Comparison of ENCODE assay signal across 8 mouse cellular contexts in the genomic region with DNA sequence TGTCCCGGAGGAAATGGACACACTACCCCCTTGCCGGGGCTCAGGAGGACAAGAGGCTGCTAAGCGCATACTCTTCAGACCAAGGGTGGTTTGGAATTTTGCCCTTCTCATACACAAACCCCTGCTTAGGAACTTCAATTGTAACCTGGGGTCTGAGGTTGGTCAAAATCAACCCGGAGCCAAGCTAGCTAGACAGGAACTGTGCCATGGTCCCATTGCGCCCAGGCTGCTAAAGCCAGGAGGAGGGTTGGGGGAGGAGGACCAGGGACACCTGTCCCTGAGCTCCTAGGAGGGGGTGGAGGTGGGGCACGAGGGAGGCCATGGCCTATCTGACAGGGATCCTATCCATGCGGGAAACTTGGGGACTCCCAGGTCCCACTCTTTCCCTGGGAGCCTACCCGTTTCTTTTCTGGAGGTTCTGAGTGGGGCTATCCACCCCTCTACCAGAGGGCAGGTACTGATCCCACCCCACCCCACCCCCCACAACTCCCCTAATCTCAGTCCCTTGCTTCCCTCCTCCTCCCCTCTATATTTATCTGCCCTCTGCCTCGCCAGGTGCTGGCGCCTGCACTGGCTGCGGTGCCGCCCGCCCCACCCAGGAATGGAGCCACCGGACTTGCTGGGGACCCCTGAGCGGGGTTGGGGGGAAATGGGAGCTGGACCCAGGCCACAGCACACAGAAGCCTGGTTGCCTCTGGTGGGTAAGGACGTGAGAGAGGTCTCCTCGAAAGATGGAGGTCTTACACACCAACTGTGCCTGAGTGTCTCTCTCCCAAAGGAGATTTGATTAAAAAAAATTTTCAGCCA. TPM values are rescaled to one million over a fixed set of nuclear protein-coding genes. Genes with fewer than 3 reads are reported as not detected.
A peak's percentile ranks its signal among the peaks of the same experiment; 100 is the strongest.
DNase-seq lines count a peak whose midpoint lies in the region; ATAC-seq and TF ChIP-seq lines count a peak whose summit lies in the region.

No protein-coding gene starts in this region.

- no peak for TF ChIP-seq CTCF in E14TG2a.4 (conservative IDR thresholded peaks at IDR 0.05; ENCODE audit: low read length)

- peak overlapping the region; percentile 84 for H3K4me3 ChIP-seq in E14TG2a.4 (replicated peaks; ENCODE audit: low read length)
- H3K4me3 ChIP-seq in forebrain, embryonic 15.5 days: peak overlapping the region; percentile 78
- peak overlapping the region; percentile 58 for H3K4me3 ChIP-seq in liver, embryonic 13.5 days (replicated peaks)

- DNase-seq in gastrocnemius, adult 18-20 months (ENCODE audit: low spot score): peak; percentile 57
- DNase-seq in gastrocnemius, postnatal 4 days (ENCODE audit: low spot score in 2 of 2): no peak
- no peak for DNase-seq in liver, embryonic 13.5 days
- DNase-seq in right cerebral cortex, postnatal 4 days: no peak
- no peak for DNase-seq in layer of hippocampus, adult 9-11 months
- no peak for DNase-seq in embryo, embryonic 10 days (ENCODE audit: low spot score)

- peaks cover 64% of the 10 kb centered on the region for H3K4me1 ChIP-seq in E14TG2a.4 (replicated peaks; ENCODE audit: low read depth, low read length)
- H3K4me1 ChIP-seq in forebrain, embryonic 15.5 days: peaks cover 54% of the 10 kb centered on the region
- peaks cover 71% of the 10 kb centered on the region for H3K4me1 ChIP-seq in liver, embryonic 13.5 days (replicated peaks)

- no peak overlapping the region for H3K27ac ChIP-seq in forebrain, embryonic 15.5 days (replicated peaks)
- no peak overlapping the region for H3K27ac ChIP-seq in liver, embryonic 13.5 days

- peak overlapping the region; percentile 80 for H3K4me2 ChIP-seq in forebrain, embryonic 15.5 days (replicated peaks)
- peak overlapping the region; percentile 72 for H3K4me2 ChIP-seq in liver, embryonic 13.5 days

- H3K27me3 ChIP-seq in E14TG2a.4 (ENCODE audit: insufficient read depth, low read length): peaks cover 91% of the 10 kb centered on the region
- peaks cover 58% of the 10 kb centered on the region for H3K27me3 ChIP-seq in forebrain, embryonic 15.5 days
- H3K27me3 ChIP-seq in liver, embryonic 13.5 days: peaks cover 100% of the 10 kb centered on the region

- H3K9ac ChIP-seq in forebrain, embryonic 15.5 days (replicated peaks): peak overlapping the region; percentile 63; the same call in 1 of the 2 replicates
- peak overlapping the region; percentile 52; the same call in 1 of the 2 replicates for H3K9ac ChIP-seq in liver, embryonic 13.5 days

- no peaks in the 10 kb centered on the region for H3K9me3 ChIP-seq in E14TG2a.4 (ENCODE audit: low read length)
- H3K9me3 ChIP-seq in forebrain, embryonic 15.5 days: no peaks in the 10 kb centered on the region
- no peaks in the 10 kb centered on the region for H3K9me3 ChIP-seq in liver, embryonic 13.5 days (replicated peaks)

- WGBS in forebrain, embryonic 15.5 days: 9% methylated on average over 17 of the region's 17 CpGs
- WGBS in liver, embryonic 13.5 days (ENCODE audit: insufficient replicate concordance): 14% methylated on average over 17 of the region's 17 CpGs

- ATAC-seq in forebrain, embryonic 15.5 days (replicated peaks): no peak
- ATAC-seq in liver, embryonic 13.5 days (ENCODE audit: low read depth): no peak

- peaks cover 15% of the 10 kb centered on the region for H3K36me3 ChIP-seq in E14TG2a.4 (ENCODE audit: insufficient read depth, low read length)
- no peaks in the 10 kb centered on the region for H3K36me3 ChIP-seq in forebrain, embryonic 15.5 days
- peaks cover 13% of the 10 kb centered on the region; the same call in 1 of the 2 replicates for H3K36me3 ChIP-seq in liver, embryonic 13.5 days

RNA-seq across cellular contexts. Expression of a gene that starts 0.8 kb away (rescaled TPM):
- total RNA-seq in gastrocnemius, adult 18-20 months (2021): 1 to 10 TPM in 1 of 2 experiments, under 1 TPM in 1; 0.82 to 1.2 TPM
- total RNA-seq in gastrocnemius, postnatal 4 days (2021): 1 to 10 TPM; 3.2 to 4.1 TPM
- 0.77 and 0.98 TPM in 2 replicates for polyA plus RNA-seq in forebrain, embryonic 15.5 days (2015; fragmentation: Nextera tagmentation; extraction: Ambion mirVana)
- polyA plus RNA-seq in liver, embryonic 13.5 days (2015; fragmentation: Nextera tagmentation; extraction: Ambion mirVana): 0.09 and 0.12 TPM in 2 replicates

RNA-seq across cellular contexts. Expression of a gene that starts 1.6 kb away (rescaled TPM):
- total RNA-seq in gastrocnemius, adult 18-20 months (2021): 10 to 100 TPM; 19.4 to 24.2 TPM
- 10 to 100 TPM; 39.5 to 41.4 TPM for total RNA-seq in gastrocnemius, postnatal 4 days (2021)
- 5.8 and 6.5 TPM in 2 replicates for polyA plus RNA-seq in forebrain, embryonic 15.5 days (2015; fragmentation: Nextera tagmentation; extraction: Ambion mirVana)
- 1.0 and 1.1 TPM in 2 replicates for polyA plus RNA-seq in liver, embryonic 13.5 days (2015; fragmentation: Nextera tagmentation; extraction: Ambion mirVana)

RNA-seq across cellular contexts. Expression of a gene that starts 5.7 kb away (rescaled TPM):
- total RNA-seq in gastrocnemius, adult 18-20 months (2021): not detected
- under 1 TPM; 0.36 to 0.37 TPM for total RNA-seq in gastrocnemius, postnatal 4 days (2021)
- polyA plus RNA-seq in forebrain, embryonic 15.5 days (2015; fragmentation: Nextera tagmentation; extraction: Ambion mirVana): 0.14 and 0.19 TPM in 2 replicates
- not detected in 2 replicates for polyA plus RNA-seq in liver, embryonic 13.5 days (2015; fragmentation: Nextera tagmentation; extraction: Ambion mirVana)

RNA-seq across cellular contexts. Expression of a gene that starts 13.8 kb away (rescaled TPM):
- 1 to 10 TPM; 2.7 to 3.3 TPM for total RNA-seq in gastrocnemius, adult 18-20 months (2021)
- 1 to 10 TPM; 6.8 TPM for total RNA-seq in gastrocnemius, postnatal 4 days (2021)
- polyA plus RNA-seq in forebrain, embryonic 15.5 days (2015; fragmentation: Nextera tagmentation; extraction: Ambion mirVana): 31.2 and 32.8 TPM in 2 replicates
- polyA plus RNA-seq in liver, embryonic 13.5 days (2015; fragmentation: Nextera tagmentation; extraction: Ambion mirVana): 0.29 and 0.37 TPM in 2 replicates

RNA-seq across cellular contexts. Expression of a gene that starts 49.8 kb away (rescaled TPM):
- 10 to 100 TPM; 24.7 to 26.2 TPM for total RNA-seq in gastrocnemius, adult 18-20 months (2021)
- total RNA-seq in gastrocnemius, postnatal 4 days (2021): 10 to 100 TPM; 39.3 to 42.1 TPM
- 96.1 and 97.7 TPM in 2 replicates for polyA plus RNA-seq in forebrain, embryonic 15.5 days (2015; fragmentation: Nextera tagmentation; extraction: Ambion mirVana)
- polyA plus RNA-seq in liver, embryonic 13.5 days (2015; fragmentation: Nextera tagmentation; extraction: Ambion mirVana): 49.7 and 54.4 TPM in 2 replicates
